Mouse (Mus musculus): ENCODE measurements around the gene Serpinf1.

Gene Serpinf1

DNA sequence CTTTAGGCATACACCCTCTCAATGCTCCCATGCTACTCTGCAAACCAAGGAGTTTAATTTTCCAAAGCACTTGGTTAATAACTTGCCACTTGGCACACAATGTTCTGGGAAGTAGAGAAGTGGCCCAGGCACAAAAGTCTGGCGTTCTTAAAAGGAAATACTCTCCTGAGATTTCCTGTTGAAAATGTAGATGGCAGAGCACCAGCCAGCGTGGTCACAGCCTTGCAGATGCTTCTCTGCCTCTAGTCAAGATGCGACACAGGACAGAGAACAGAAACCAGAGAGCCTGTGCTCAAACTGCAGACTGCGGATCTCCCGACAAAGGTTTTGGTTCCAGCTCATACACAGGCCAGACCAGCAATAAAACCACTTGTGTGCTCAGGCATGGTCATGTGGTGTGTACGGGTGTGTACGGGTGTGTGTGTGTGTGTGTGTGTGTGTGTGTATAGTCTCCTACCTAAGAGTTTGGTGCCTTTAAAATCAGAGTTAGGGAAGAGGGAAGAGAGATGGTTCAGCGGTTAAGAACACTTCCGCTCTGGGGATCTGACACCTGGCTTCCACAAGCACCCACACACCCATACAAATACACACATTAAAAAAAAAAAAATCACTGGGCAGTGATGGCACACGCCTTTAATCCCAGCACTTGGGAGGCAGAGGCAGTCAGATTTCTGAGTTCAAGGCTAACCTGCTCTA is 32.7 kb upstream of the Serpinf1 start:
- DNase-seq = no peak

GRCm38 (mm10) chr11:75453991-75454930 is 31.8 kb upstream of the Serpinf1 start, which contains the start of gene Wdr81:
Gene Wdr81, minus strand, starts transcription at chr11:75454717.
- DNase-seq = peak; percentile 92

DNA sequence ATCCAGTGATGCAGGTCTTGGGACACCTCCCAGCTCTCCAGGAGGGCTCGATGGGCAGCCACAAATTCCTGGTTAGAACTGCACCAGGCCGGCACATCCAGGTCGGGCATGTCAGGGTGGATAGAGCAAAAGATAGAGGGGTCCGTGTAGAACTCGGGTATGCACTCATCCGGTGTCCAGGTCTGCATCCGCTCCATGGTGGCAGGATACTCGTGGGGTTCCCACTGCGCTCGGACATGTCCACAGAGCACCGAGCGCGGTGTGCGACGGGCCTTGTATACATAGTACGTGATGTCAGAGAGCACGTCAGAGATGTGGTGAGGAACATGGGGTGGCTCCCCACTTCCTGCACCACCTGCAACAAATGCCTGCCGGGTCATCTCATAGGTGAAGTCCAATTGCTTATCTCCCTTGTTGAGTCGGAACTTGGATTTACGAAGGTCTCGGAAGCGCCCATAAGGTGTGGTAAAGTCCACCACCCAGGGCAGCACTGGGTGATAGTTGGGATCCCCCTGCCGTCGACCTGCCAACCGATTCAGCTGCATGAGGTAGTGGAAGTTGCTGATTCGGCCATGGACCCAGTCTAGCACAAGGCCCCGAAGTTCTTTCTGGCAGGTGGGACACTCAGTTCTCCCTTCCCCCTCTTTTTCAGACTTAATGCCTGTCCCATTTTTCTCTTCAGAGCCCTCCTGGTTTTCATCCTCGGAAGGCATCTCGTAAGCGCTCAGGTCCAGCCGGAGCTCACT is 30.5 kb upstream of the Serpinf1 start:
- no peak for DNase-seq

GRCm38 (mm10) chr11:75452081-75452480 is 29.6 kb upstream of the Serpinf1 start:
- no peak for DNase-seq

DNA sequence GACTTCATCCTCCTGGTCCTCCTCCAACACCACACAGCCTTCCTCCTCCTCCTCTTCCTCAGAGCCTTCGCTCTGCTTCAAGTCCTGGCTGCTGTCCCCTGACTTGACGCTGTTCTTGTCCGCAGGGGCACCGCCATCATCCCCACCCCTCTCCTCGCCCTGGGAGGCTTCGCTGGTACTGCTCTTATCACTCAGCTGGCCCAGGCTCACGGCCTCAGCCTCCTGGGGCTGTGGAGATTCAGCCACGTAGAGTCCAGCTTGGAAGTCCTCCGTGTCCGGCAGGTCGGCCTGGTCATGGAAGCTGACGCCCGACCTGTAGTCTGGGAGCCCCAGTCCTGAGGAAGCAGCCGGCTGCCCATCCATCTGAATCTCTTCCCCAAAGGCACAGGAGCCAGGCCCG is 28.4 kb upstream of the Serpinf1 start:
- DNase-seq = no peak

DNA sequence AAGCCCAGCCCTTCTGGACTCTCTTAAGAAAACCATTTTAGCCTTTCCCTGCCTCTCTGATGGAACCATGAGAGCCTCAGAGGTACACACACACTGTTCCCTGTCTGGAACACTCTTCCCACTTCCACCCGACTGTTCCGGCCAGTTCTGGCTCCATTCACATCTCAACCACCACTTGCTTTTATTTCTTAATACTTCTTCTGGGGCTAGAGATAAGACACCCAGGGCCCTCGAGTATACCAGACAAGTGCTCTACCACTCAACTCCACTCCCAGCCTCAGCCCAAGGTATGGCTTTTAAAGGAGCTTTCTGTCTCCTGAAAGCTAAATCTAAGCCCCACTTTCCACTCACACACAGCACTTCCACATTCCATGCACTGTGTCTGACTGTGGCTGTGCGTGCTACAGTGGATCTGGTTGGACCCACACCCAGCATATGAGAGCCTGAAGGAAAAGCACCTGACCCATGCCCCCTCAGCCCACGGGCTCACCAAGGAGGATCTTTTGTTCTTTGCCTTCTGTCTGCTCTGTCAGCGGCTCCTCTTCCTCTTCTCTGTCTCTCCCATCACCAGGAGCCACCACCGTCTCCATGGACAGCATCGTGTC is 27.9 kb upstream of the Serpinf1 start:
- DNase-seq = no peak

DNA sequence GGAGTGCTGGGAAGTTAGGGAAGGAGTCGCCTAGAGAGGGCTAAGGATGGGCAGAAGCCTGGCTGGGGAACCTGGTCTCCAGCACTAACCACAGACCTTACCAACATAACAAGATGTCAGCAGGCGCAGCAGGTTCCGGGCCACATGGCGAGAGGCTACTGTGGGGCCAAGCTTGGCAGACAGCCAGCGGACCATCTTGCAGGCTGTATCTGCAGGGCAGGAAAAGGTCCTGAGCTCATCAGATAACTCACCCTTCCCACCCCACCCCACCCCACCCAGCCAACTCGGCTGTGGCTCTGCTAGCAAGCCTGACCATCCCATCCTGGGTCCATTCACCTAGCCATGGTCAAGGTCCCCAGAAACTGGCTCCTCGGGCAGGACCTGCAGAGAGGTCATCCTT is 27.2 kb upstream of the Serpinf1 start:
- DNase-seq = no peak

- no peak for DNase-seq
Measured at GRCm38 (mm10) chr11:75448575-75448974, 26.1 kb upstream of the Serpinf1 start.

GRCm38 (mm10) chr11:75443711-75444110 is 21.2 kb upstream of the Serpinf1 start:
- DNase-seq = no peak

DNA sequence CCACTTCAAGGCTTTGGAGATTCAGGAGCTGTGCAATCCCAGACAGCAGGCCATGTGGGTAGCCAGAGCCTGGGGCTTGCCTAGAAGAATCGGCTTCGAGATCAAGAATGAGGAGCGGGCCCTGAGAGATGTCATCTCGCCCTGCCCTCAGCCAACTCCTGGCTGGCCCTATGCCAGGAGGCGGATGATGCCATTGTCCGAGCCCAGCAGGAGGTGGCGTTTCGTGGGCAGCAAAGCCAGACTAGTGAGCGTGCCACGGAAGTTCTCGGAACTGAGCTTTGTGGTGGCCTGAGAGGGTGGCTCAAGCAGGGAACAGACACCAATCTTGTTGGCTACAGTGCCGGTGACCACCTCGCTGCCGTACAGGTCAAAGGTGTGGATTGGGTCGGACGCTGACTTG is 19.1 kb upstream of the Serpinf1 start:
- DNase-seq = no peak

- DNase-seq = no peak
Measured at GRCm38 (mm10) chr11:75441034-75441433, 18.5 kb upstream of the Serpinf1 start.

GRCm38 (mm10) chr11:75439951-75440350 is 17.4 kb upstream of the Serpinf1 start:
- DNase-seq = no peak

DNA sequence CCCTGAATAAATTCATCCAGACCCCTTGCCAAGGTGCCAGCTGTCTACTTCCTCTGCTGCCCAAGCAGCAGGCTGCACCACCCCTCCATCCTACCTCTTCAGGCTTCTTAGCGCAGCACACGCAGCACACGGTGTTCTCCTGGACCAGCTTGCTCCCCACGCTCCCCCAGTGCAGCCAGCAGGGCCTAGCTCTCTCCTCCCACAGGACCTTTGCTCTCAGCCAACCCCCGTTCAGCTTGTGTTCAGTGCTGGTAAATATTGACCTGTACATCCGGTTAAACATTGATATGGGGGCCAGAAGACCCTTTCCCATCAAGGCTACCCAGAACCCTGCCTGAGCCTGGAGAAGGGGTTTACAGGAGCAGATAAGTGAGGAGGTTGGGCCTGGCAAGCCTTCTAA is 16.9 kb upstream of the Serpinf1 start, which contains the start of gene Serpinf2:
TSS of gene Serpinf2 (minus strand) at position 229 of the 400 bp plus-strand sequence.
- no peak for DNase-seq

DNA sequence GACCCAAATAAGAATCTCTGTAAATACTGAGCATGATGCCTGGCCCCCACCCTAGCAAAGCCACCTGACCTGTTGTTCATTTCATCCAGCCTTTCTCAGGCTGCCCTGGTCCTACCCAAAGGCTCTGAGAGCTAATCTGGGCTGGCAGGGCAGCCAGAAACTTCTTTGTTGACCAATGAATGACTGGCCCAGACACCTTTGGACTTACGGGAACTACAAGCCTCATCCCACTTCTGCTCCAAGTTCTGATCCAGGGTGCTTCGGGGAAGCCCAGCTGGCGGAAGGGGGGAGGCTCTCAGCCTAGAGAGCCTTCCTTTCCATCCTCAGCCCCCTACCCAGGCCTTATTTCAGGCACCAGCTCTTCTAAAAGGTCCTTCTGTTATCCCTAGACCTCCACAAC is 16.3 kb upstream of the Serpinf1 start:
- no peak for DNase-seq

GRCm38 (mm10) chr11:75438194-75438593 is 15.7 kb upstream of the Serpinf1 start:
- no peak for DNase-seq

- DNase-seq = no peak
Measured at GRCm38 (mm10) chr11:75434138-75434537, 11.6 kb upstream of the Serpinf1 start.

DNA sequence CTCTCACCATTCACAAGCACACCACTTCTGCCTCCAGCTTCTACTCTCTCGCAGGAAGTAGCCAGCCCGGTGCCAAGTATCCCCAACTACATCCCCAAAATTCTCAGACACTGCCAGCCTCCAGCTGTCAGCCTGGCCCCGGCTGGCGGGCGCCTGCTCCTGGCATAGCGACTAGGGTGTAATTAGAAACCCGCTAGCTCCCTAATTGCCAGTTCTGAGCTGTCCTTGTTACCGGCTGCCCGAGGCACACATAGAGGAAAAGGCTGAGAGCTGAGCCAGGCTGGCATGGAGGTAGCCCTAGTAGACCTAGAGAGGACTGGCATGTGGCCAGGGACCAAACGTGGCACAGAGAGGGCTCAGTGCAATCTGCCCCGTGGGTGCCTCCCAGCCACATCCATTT is 8.8 kb upstream of the Serpinf1 start:
- peak; percentile 87 for DNase-seq

GRCm38 (mm10) chr11:75429019-75429705 is 6.7 kb upstream of the Serpinf1 start:
- DNase-seq = peak; percentile 60

GRCm38 (mm10) chr11:75424459-75424858 is 2.0 kb upstream of the Serpinf1 start:
- DNase-seq = no peak

- no peak for DNase-seq
Measured at GRCm38 (mm10) chr11:75424033-75424432, 1.5 kb upstream of the Serpinf1 start.

DNA sequence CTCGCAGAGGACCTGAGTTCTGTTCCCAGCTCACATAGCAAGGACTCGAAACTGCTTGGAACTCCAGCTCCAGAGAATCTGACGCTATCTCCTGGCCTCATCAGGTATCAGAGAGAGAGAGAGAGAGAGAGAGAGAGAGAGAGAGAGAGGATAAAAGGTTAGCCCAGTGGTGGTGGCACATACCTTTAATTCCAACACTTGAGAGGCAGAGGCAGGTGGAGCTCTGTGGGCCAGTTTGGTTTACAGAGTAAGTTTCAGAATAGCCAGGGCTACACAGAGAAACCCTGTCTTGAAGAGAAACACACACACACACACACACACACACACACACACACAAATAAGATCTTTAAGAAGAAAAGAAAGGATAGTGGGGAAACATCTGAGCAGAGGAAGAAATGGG is 590 bp upstream of the Serpinf1 start:
- no peak for DNase-seq

DNA sequence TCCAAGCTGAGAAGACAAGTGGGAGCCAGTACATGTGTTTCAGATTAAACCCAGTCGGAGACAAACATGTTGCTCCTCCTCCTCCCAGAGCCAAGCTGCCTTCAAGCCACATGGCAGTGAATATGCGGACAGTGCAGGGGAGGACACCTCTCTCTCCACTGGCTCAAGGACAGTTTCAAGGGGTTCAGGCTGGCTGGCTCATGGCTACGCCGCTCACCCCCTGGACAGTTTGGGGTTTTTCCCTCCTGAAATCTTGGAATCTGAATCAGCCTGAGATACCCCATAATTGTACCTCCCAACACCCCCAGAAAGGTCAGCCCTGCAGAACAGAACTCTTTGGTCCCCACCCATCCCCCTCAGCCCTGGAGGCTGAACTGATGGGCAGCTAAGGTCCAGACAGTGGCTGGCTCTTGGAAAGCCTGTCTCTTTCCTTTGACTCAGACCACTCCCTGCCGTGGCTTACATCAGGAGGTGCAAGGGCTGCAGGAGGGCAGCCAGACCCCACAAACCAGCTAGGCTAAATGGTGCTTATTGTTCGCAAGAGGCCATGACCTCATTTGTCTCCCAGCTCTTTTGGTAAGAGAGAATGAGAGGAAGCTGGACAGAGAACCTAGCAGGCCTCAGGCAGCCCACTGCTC is 1.0 kb downstream of the Serpinf1 start:
- no peak for DNase-seq

All from layer of hippocampus, adult 9-11 months (tissue).